Mouse (Mus musculus) liver, embryonic 14.5 days (tissue): Measurements from ENCODE around the gene Gas2. TPM values are rescaled to one million over a fixed set of nuclear protein-coding genes. Genes with fewer than 3 reads are reported as not detected.

ENCODE experiments used
- ATAC-seq: fragments of 200-750 bp; cut with Nextera tagmentation; 2 replicates; pipeline ENCODE4 v1.8.0; 2017; ENCODE audit warnings: moderate number of reproducible peaks, mild to moderate bottlenecking, moderate library complexity; ENCODE audit not compliant: insufficient read depth
- DNase-seq, 3 experiments: peaks; one replicate each; pipeline ENCODE4 v3.0.0-alpha.2; 2012 to 2013; ENCODE audit warnings: low read depth in 3 of 3, low spot score in 3 of 3
- H3K27ac ChIP-seq: fragments of 300-500 bp; sonication (generic); 2 replicates; pipeline ENCODE4 v1.5.1; 2014; ENCODE audit warnings: moderate library complexity, mild to moderate bottlenecking, control low read depth, inconsistent platforms
- H3K27me3 ChIP-seq: fragments of 300-500 bp; sonication (generic); 2 replicates; pipeline ENCODE4 v1.6.1; 2014; ENCODE audit warnings: mild to moderate bottlenecking, low read length, moderate library complexity; ENCODE audit not compliant: control insufficient read depth, insufficient read depth
- H3K36me3 ChIP-seq: fragments of 300-500 bp; sonication (generic); replicated peaks from 2 replicates; pipeline ENCODE4 v1.6.1; 2014; ENCODE audit warnings: low read depth; ENCODE audit not compliant: control insufficient read depth, insufficient read depth
- H3K4me1 ChIP-seq, 2 experiments: fragments of 200-500 bp in 1 of 2; fragments of 300-500 bp in 1 of 2; sonication (generic) in 1 of 2; replicated peaks; 2 replicates each; pipeline ENCODE4 v1.6.1; 2012 to 2014; ENCODE audit warnings: antibody characterized with exemption in 1 of 2, inconsistent platforms in 1 of 2, low read length in 1 of 2; ENCODE audit not compliant: control insufficient read depth in 2 of 2, insufficient read depth in 2 of 2
- H3K4me2 ChIP-seq: fragments of 300-500 bp; sonication (generic); 2 replicates; pipeline ENCODE4 v1.6.1; 2014; ENCODE audit warnings: low read depth, mild to moderate bottlenecking, control low read depth, moderate library complexity
- H3K4me3 ChIP-seq, 2 experiments: fragments of 200-500 bp in 1 of 2; fragments of 300-500 bp in 1 of 2; sonication (generic) in 1 of 2; 2 replicates each; pipeline ENCODE4 v1.5.1; 2012 to 2014; ENCODE audit warnings: low read depth in 2 of 2, low read length in 2 of 2, mild to moderate bottlenecking in 2 of 2, control low read depth in 1 of 2, inconsistent platforms in 1 of 2, moderate library complexity in 1 of 2; ENCODE audit not compliant: insufficient read depth in 1 of 2
- H3K9ac ChIP-seq: fragments of 300-500 bp; sonication (generic); replicated peaks from 2 replicates; pipeline ENCODE4 v1.6.1; 2014; ENCODE audit warnings: mild to moderate bottlenecking, control low read depth, moderate library complexity
- H3K9me3 ChIP-seq: fragments of 300-500 bp; sonication (generic); 2 replicates; pipeline ENCODE4 v1.6.1; 2016; ENCODE audit warnings: low read length, mixed read lengths; ENCODE audit not compliant: control insufficient read depth
- CTCF ChIP-seq: IDR thresholded peaks from 2 replicates; pipeline ENCODE4 v1.5.1; 2016; ENCODE audit warnings: antibody characterized with exemption, low read depth, control low read depth
- EP300 ChIP-seq: IDR thresholded peaks from 2 replicates; pipeline ENCODE4 v1.6.1; 2016; ENCODE audit warnings: antibody characterized with exemption, low read depth
- WGBS: fragments of 180-500 bp; shearing (Covaris S2); extraction: QIAGEN DNeasy Blood & Tissue Kit; methylation state at CpG from one replicate; pipeline ENCODE4 v1.1.7; 2014; ENCODE audit not compliant: insufficient replicate concordance; 5-methylcytosine and 5-hydroxymethylcytosine counted together
- polyA plus RNA-seq, 2 experiments: library from polyadenylated mRNA; depleted of rRNA in 1 of 2; stranded (reverse) in 1 of 2; unstranded in 1 of 2; fragments of >200 nt; fragmentation: Nextera tagmentation in 1 of 2; extraction: Ambion mirVana in 1 of 2; gene quantifications; 2 replicates each; pipeline versions ENCODE4 v1.2.1 to v1.2.3; 2012 to 2014

Gas2 gene
- polyA plus RNA-seq, 2 experiments, result 2.8 to 4.9 TPM

DNA sequence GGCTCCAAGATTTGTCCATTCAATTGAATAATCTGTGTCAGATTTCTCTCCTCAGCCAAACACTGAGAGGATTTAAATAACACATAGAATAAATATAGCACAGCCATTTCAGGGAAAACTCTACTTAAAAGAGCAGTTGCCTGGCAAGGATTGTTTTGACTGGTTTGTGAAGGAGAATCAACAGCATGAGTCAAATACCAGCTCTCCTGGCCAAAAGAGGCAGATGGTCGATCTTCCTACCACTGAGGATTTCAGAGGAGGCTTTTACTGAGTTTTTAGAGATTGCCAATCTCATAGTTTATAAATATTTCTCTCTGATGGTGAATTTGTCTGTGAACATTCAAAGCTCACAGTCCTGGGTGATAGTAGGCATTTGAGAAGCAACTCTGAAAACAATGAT, 41.9 kb upstream of the Gas2 start:
- no peaks in the 10 kb centered on the region for H3K36me3 ChIP-seq
- TF ChIP-seq CTCF, result no peak
- TF ChIP-seq EP300, result no peak
- H3K27ac ChIP-seq, result no peak overlapping the region
- H3K4me1 ChIP-seq, result no peaks in the 10 kb centered on the region
- ATAC-seq, result no peak
- DNase-seq, result no peak
- 21% methylated on average over 1 of the region's 1 CpGs for WGBS
- H3K4me2 ChIP-seq, result no peak overlapping the region
- no peak overlapping the region for H3K4me3 ChIP-seq
- H3K9me3 ChIP-seq, result no peaks in the 10 kb centered on the region
- no peak overlapping the region for H3K9ac ChIP-seq
- no peaks in the 10 kb centered on the region for H3K27me3 ChIP-seq

- ATAC-seq (no peak), DNase-seq (no peak)
- no peak overlapping the region for H3K27ac ChIP-seq
- no peaks in the 10 kb centered on the region for H3K36me3 ChIP-seq
- no peaks in the 10 kb centered on the region for H3K4me1 ChIP-seq
- TF ChIP-seq EP300 (no peak), CTCF (no peak)
- H3K4me2 ChIP-seq, result no peak overlapping the region
- 42% methylated on average over 2 of the region's 2 CpGs for WGBS
- no peaks in the 10 kb centered on the region for H3K27me3 ChIP-seq
- no peak overlapping the region for H3K9ac ChIP-seq
- H3K9me3 ChIP-seq, result no peaks in the 10 kb centered on the region
- no peak overlapping the region for H3K4me3 ChIP-seq
These were observed 40.3 kb upstream of the Gas2 start for GRCm38 (mm10) chr7:51821467-51821866.

GRCm38 (mm10) chr7:51823562-51824338, 38.1 kb upstream of the Gas2 start:
- Histone ChIP-seq H3K9ac (no peak overlapping the region), H3K9me3 (no peaks in the 10 kb centered on the region), H3K36me3 (no peaks in the 10 kb centered on the region), H3K4me1 (no peaks in the 10 kb centered on the region), H3K27ac (no peak overlapping the region), H3K4me3 (no peak overlapping the region), H3K4me2 (no peak overlapping the region), H3K27me3 (no peaks in the 10 kb centered on the region)
- no peak for ATAC-seq
- DNase-seq, result no peak
- WGBS, result 56% methylated on average over 7 of the region's 7 CpGs
- TF ChIP-seq EP300, result no peak
- no peak for TF ChIP-seq CTCF

- ATAC-seq (no peak), DNase-seq (no peak)
- Histone ChIP-seq H3K36me3 (no peaks in the 10 kb centered on the region), H3K9ac (no peak overlapping the region), H3K4me2 (no peak overlapping the region), H3K27me3 (no peaks in the 10 kb centered on the region), H3K27ac (no peak overlapping the region), H3K9me3 (no peaks in the 10 kb centered on the region), H3K4me1 (no peaks in the 10 kb centered on the region), H3K4me3 (no peak overlapping the region)
- WGBS, result 64% methylated on average over 7 of the region's 7 CpGs
- TF ChIP-seq EP300 (no peak), CTCF (no peak)
These were observed 29.9 kb upstream of the Gas2 start for GRCm38 (mm10) chr7:51831917-51832316.

DNA sequence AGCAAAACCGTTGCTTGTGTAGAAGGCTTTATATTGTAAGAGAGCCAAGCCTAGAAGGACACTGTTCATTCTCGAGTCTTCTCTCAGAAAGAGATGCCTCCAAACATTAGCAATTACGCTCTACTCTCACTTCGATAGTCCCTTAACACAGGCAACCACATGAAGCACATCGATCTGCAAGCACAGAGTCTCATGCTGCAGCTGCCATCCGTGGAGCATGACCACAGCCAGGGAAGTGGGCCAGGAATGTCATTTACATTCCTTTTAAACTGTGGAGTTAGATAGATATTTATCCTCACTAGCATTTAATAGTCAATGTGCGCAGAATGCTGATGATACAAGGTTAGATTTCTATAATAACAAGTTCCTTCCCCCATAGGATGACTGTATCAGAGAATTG, 21.3 kb upstream of the Gas2 start:
- no peaks in the 10 kb centered on the region for H3K36me3 ChIP-seq
- TF ChIP-seq CTCF, result no peak
- TF ChIP-seq EP300, result no peak
- no peak for ATAC-seq
- H3K9ac ChIP-seq, result no peak overlapping the region
- DNase-seq, result no peak
- H3K4me2 ChIP-seq, result no peak overlapping the region
- H3K9me3 ChIP-seq, result no peaks in the 10 kb centered on the region
- 68% methylated on average over 7 of the region's 7 CpGs for WGBS
- no peak overlapping the region for H3K27ac ChIP-seq
- H3K4me3 ChIP-seq, result no peak overlapping the region
- no peaks in the 10 kb centered on the region for H3K4me1 ChIP-seq
- H3K27me3 ChIP-seq, result no peaks in the 10 kb centered on the region
